Mouse (Mus musculus) midbrain, embryonic 16.5 days (tissue): ENCODE data around the gene Art5. TPM values are rescaled to one million over a fixed set of nuclear protein-coding genes. Genes with fewer than 3 reads are reported as not detected.

Source experiments
- polyA plus RNA-seq: library from polyadenylated mRNA; unstranded; fragments of >200 nt; fragmentation: Nextera tagmentation; extraction: Ambion mirVana; gene quantifications from 2 replicates; pipeline ENCODE4 v1.2.1, GENCODE M21; 2015

Art5 gene
- polyA plus RNA-seq, 1 experiment from 2014 or later, result not detected

Other genes with a start within 250 kb of the Art5 start
- 71.6 and 79.9 TPM in 2 replicates for gene Anapc15, start 245.8 kb downstream of the Art5 start, polyA plus RNA-seq
- 23.7 and 24.2 TPM in 2 replicates for gene Folr1, start 238.7 kb downstream of the Art5 start, polyA plus RNA-seq
- gene Lamtor1, start 203.6 kb downstream of the Art5 start, polyA plus RNA-seq, result 138 and 144 TPM in 2 replicates
- 0.21 and 0.35 TPM in 2 replicates for gene Tomt, start 203.1 kb downstream of the Art5 start, polyA plus RNA-seq
- 11.6 and 13.4 TPM in 2 replicates for gene Lrrc51, start 175.6 kb downstream of the Art5 start, polyA plus RNA-seq
- gene Numa1, start 175.4 kb downstream of the Art5 start, polyA plus RNA-seq, result 37.8 and 47.3 TPM in 2 replicates
- 4.1 and 4.9 TPM in 2 replicates for gene Il18bp, start 90.8 kb downstream of the Art5 start, polyA plus RNA-seq
- gene Rnf121, start 44.0 kb downstream of the Art5 start, polyA plus RNA-seq, result 36.1 and 36.6 TPM in 2 replicates
- gene Xndc1, start 44.0 kb downstream of the Art5 start, polyA plus RNA-seq, result 28.7 and 31.5 TPM in 2 replicates
- gene Xntrpc, start 43.8 kb downstream of the Art5 start, polyA plus RNA-seq, result 1.1 and 1.3 TPM in 2 replicates
- gene Trpc2, start 26.4 kb downstream of the Art5 start, polyA plus RNA-seq, result not detected in 2 replicates
- gene Art1, start 7.7 kb downstream of the Art5 start, polyA plus RNA-seq, result 0.25 and 0.57 TPM in 2 replicates
- gene Chrna10, start 7.3 kb upstream of the Art5 start, polyA plus RNA-seq, result not detected in 2 replicates
- 19.9 and 21.2 TPM in 2 replicates for gene Nup98, start 100.7 kb upstream of the Art5 start, polyA plus RNA-seq
- gene Pgap2, start 100.7 kb upstream of the Art5 start, polyA plus RNA-seq, result 57.8 and 61.3 TPM in 2 replicates
- gene Rhog, start 146.6 kb upstream of the Art5 start, polyA plus RNA-seq, result 12.8 and 14.6 TPM in 2 replicates
- 10.2 and 12.5 TPM in 2 replicates for gene Stim1, start 158.3 kb upstream of the Art5 start, polyA plus RNA-seq